Mouse (Mus musculus) liver, embryonic 14.5 days (tissue): ENCODE measurements around the gene Cgnl1. TPM values are rescaled to one million over a fixed set of nuclear protein-coding genes. Genes with fewer than 3 reads are reported as not detected.

Experiments used
- ATAC-seq: fragments of 200-750 bp; cut with Nextera tagmentation; 2 replicates; pipeline ENCODE4 v1.8.0; 2017; ENCODE audit warnings: moderate number of reproducible peaks, mild to moderate bottlenecking, moderate library complexity; ENCODE audit not compliant: insufficient read depth
- DNase-seq, 3 experiments: peaks; one replicate each; pipeline ENCODE4 v3.0.0-alpha.2; 2012 to 2013; ENCODE audit warnings: low read depth in 3 of 3, low spot score in 3 of 3
- H3K27ac ChIP-seq: fragments of 300-500 bp; sonication (generic); 2 replicates; pipeline ENCODE4 v1.5.1; 2014; ENCODE audit warnings: moderate library complexity, mild to moderate bottlenecking, control low read depth, inconsistent platforms
- H3K27me3 ChIP-seq: fragments of 300-500 bp; sonication (generic); 2 replicates; pipeline ENCODE4 v1.6.1; 2014; ENCODE audit warnings: mild to moderate bottlenecking, low read length, moderate library complexity; ENCODE audit not compliant: control insufficient read depth, insufficient read depth
- H3K36me3 ChIP-seq: fragments of 300-500 bp; sonication (generic); replicated peaks from 2 replicates; pipeline ENCODE4 v1.6.1; 2014; ENCODE audit warnings: low read depth; ENCODE audit not compliant: control insufficient read depth, insufficient read depth
- H3K4me1 ChIP-seq, 2 experiments: fragments of 200-500 bp in 1 of 2; fragments of 300-500 bp in 1 of 2; sonication (generic) in 1 of 2; replicated peaks; 2 replicates each; pipeline ENCODE4 v1.6.1; 2012 to 2014; ENCODE audit warnings: antibody characterized with exemption in 1 of 2, inconsistent platforms in 1 of 2, low read length in 1 of 2; ENCODE audit not compliant: control insufficient read depth in 2 of 2, insufficient read depth in 2 of 2
- H3K4me2 ChIP-seq: fragments of 300-500 bp; sonication (generic); 2 replicates; pipeline ENCODE4 v1.6.1; 2014; ENCODE audit warnings: low read depth, mild to moderate bottlenecking, control low read depth, moderate library complexity
- H3K4me3 ChIP-seq, 2 experiments: fragments of 200-500 bp in 1 of 2; fragments of 300-500 bp in 1 of 2; sonication (generic) in 1 of 2; 2 replicates each; pipeline ENCODE4 v1.5.1; 2012 to 2014; ENCODE audit warnings: low read depth in 2 of 2, low read length in 2 of 2, mild to moderate bottlenecking in 2 of 2, control low read depth in 1 of 2, inconsistent platforms in 1 of 2, moderate library complexity in 1 of 2; ENCODE audit not compliant: insufficient read depth in 1 of 2
- H3K9ac ChIP-seq: fragments of 300-500 bp; sonication (generic); replicated peaks from 2 replicates; pipeline ENCODE4 v1.6.1; 2014; ENCODE audit warnings: mild to moderate bottlenecking, control low read depth, moderate library complexity
- H3K9me3 ChIP-seq: fragments of 300-500 bp; sonication (generic); 2 replicates; pipeline ENCODE4 v1.6.1; 2016; ENCODE audit warnings: low read length, mixed read lengths; ENCODE audit not compliant: control insufficient read depth
- CTCF ChIP-seq: IDR thresholded peaks from 2 replicates; pipeline ENCODE4 v1.5.1; 2016; ENCODE audit warnings: antibody characterized with exemption, low read depth, control low read depth
- EP300 ChIP-seq: IDR thresholded peaks from 2 replicates; pipeline ENCODE4 v1.6.1; 2016; ENCODE audit warnings: antibody characterized with exemption, low read depth
- WGBS: fragments of 180-500 bp; shearing (Covaris S2); extraction: QIAGEN DNeasy Blood & Tissue Kit; methylation state at CpG from one replicate; pipeline ENCODE4 v1.1.7; 2014; ENCODE audit not compliant: insufficient replicate concordance; 5-methylcytosine and 5-hydroxymethylcytosine counted together
- polyA plus RNA-seq, 2 experiments: library from polyadenylated mRNA; depleted of rRNA in 1 of 2; stranded (reverse) in 1 of 2; unstranded in 1 of 2; fragments of >200 nt; fragmentation: Nextera tagmentation in 1 of 2; extraction: Ambion mirVana in 1 of 2; gene quantifications; 2 replicates each; pipeline versions ENCODE4 v1.2.1 to v1.2.3; 2012 to 2014

The Cgnl1 gene
- polyA plus RNA-seq, 2 experiments: 1.2 to 1.8 TPM

DNA sequence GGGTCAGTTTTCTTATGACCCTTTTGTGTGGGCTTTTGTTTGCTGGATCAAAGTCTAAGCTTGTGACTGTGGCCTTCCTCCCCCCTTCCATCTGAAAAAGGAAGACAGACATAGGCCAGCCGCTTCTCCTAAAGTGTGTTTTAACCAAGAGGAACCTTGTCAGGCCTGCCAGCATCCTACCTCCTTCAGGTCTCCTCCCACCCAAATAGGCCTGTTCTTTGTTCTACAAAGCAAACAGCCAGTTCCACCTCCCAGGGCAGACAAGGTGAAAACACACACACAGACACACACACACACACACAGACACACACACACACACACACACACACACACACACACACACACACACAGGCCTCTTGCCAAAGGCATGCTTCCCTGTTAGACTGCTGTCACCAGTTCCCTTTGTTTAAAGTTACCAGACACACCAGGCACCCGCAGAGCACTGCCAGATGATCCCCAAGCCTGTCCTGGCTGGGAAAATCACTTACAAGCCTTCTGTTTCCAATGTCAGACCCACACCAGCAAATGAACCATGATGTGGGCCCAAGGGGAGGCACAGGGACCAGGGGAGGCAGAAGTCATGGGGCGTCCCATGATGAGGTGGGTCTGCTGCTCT, 95.5 kb downstream of the Cgnl1 start:
- Histone ChIP-seq H3K4me3 (no peak overlapping the region), H3K27ac (no peak overlapping the region), H3K9ac (no peak overlapping the region), H3K9me3 (no peaks in the 10 kb centered on the region), H3K36me3 (no peaks in the 10 kb centered on the region), H3K4me1 (peaks cover 7 to 33% of the 10 kb centered on the region in 2 experiments; a peak in 3 of 4 replicates), H3K4me2 (no peak overlapping the region), H3K27me3 (no peaks in the 10 kb centered on the region)
- ATAC-seq: no peak
- 54% methylated on average over 3 of the region's 3 CpGs for WGBS
- no peak for TF ChIP-seq CTCF
- no peak for TF ChIP-seq EP300
- DNase-seq: no peak

DNA sequence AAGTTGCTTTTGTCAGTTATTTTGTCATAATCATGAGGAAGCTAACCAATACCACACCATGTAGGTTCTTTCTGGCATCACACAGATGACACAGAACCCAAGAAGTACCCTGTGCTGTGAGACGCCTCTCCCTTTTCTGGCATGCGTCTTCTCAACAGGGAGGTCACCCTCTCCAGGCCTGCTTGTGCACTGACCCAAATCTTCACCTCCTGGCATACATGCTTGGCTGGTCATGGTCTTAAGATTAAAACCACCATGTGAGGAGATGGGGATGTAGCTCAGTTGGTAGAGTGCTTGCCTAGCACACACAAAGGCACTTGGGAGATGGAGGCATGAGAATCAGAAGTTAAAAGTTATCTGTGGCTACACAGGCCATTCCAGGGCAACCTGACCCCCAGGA, 96.2 kb downstream of the Cgnl1 start:
- 69% methylated on average over 2 of the region's 2 CpGs for WGBS
- H3K27ac ChIP-seq: no peak overlapping the region
- H3K36me3 ChIP-seq: no peaks in the 10 kb centered on the region
- no peaks in the 10 kb centered on the region for H3K27me3 ChIP-seq
- no peak overlapping the region for H3K4me3 ChIP-seq
- TF ChIP-seq CTCF (no peak), EP300 (no peak)
- no peaks in the 10 kb centered on the region for H3K9me3 ChIP-seq
- H3K4me2 ChIP-seq: no peak overlapping the region
- no peak for ATAC-seq
- H3K9ac ChIP-seq: no peak overlapping the region
- H3K4me1 ChIP-seq: peaks cover 7 to 39% of the 10 kb centered on the region in 2 experiments; a peak in 3 of 4 replicates
- DNase-seq: no peak

DNA sequence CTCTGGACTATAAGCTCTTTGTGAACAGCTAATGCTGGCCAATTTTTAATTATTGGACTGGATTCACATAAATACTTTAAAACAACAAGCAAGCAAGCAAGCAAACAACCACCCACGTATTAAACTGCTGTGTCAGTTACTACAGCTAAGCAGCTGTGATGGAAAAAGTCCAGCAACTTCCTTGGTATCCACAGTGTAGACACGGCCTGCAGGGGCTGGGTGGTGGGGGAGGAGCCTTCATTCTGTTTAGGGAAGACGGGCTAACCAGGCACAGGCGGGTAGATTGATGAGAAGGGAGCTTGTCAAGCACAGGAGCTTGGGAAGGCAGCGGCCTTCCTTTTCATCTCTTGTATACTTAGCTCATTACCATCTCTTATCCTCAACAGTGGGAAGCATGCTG, 96.9 kb downstream of the Cgnl1 start:
- Histone ChIP-seq H3K4me1 (peaks cover 7 to 40% of the 10 kb centered on the region in 2 experiments; a peak in 3 of 4 replicates), H3K4me2 (no peak overlapping the region), H3K27me3 (no peaks in the 10 kb centered on the region), H3K9me3 (no peaks in the 10 kb centered on the region), H3K27ac (no peak overlapping the region), H3K9ac (no peak overlapping the region), H3K4me3 (no peak overlapping the region), H3K36me3 (no peaks in the 10 kb centered on the region)
- ATAC-seq (no peak), DNase-seq (no peak)
- WGBS: 52% methylated on average over 5 of the region's 5 CpGs
- TF ChIP-seq EP300: no peak

DNA sequence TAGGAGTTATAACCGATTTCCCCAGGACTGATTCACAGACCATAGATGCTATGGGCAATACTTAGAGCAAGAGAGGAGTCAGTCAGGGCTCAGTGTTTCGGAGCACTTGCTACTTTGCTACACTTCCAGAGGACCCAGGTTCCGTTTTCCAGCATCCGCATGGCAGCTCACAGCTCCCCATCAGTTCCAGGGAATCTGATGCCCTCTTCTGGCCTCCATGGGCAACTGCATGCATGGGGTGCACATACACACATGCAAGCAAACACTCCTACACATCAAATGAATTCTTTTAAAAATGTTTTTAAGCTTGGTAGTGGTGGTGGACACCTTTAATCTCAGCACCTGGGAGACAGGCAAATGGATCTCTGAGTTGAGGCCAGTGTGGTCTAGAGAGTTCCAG, 98.9 kb downstream of the Cgnl1 start:
- ATAC-seq (no peak), DNase-seq (no peak)
- no peaks in the 10 kb centered on the region for H3K9me3 ChIP-seq
- no peak for TF ChIP-seq EP300
- peak; percentile 38; the same call in 1 of the 2 replicates for TF ChIP-seq CTCF
- H3K4me3 ChIP-seq: no peak overlapping the region
- peaks cover 6 to 33% of the 10 kb centered on the region in 2 experiments; a peak in 3 of 4 replicates for H3K4me1 ChIP-seq
- H3K4me2 ChIP-seq: no peak overlapping the region
- H3K27ac ChIP-seq: no peak overlapping the region
- 84% methylated on average over 4 of the region's 4 CpGs for WGBS
- no peak overlapping the region for H3K9ac ChIP-seq
- no peaks in the 10 kb centered on the region for H3K27me3 ChIP-seq
- H3K36me3 ChIP-seq: no peaks in the 10 kb centered on the region

DNA sequence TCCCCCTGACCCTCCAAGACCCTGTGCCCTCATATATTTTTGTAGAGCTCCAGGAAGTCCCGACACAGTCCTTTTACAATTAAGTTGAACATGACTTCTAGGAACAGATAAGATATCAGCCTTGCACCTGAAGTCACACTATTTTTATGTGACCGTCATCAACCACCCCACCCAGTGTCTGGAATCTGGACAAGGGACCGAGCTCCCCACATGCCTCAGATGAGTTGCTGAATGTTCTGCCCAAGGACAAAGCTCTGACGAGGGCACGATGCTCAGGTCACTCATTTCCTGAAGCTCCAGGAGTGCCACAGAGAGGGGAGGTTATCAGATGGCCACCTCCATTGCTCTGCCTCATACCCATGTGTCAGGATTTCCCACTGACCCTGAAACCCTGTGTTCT, 100.7 kb downstream of the Cgnl1 start:
- Histone ChIP-seq H3K4me1 (peaks cover 0 to 17% of the 10 kb centered on the region in 2 experiments; a peak in 2 of 4 replicates), H3K27me3 (no peaks in the 10 kb centered on the region), H3K4me2 (no peak overlapping the region), H3K9ac (no peak overlapping the region), H3K4me3 (no peak overlapping the region), H3K9me3 (no peaks in the 10 kb centered on the region), H3K27ac (no peak overlapping the region), H3K36me3 (no peaks in the 10 kb centered on the region)
- no peak for TF ChIP-seq EP300
- no peak for TF ChIP-seq CTCF
- WGBS: 25% methylated on average over 5 of the region's 5 CpGs
- DNase-seq (no peak), ATAC-seq (no peak)
